Mouse (Mus musculus): ENCODE measurements at regions not wholly inside any gene's neighbourhood (a gene's known extent, or its start where the extent isn't known, plus 50 kb on each side); places are given as distances from the start of the nearest gene placed in this dataset.

DNA sequence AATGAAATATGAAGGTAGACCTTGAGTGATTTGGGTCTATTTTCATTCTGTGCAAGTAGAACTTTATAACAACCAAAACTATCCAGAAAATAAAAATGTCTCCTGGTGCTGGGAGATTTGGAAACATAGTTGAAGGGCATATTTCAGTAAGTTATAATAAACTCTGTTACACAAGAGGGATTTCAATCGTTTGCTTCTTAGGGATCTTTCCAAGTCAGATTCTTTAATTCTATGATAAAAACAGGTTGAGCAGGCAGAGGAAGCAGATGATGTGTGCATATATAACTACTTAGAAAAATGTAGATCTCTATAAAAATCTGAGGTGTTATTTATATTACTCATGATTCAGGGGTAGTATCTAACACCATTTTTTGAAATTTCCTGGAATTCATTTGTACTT is 498.3 kb downstream of the Lmo4 start:
- H3K4me2 ChIP-seq: no peak overlapping the region
- H3K27ac ChIP-seq: no peak overlapping the region
- no peaks in the 10 kb centered on the region for H3K4me1 ChIP-seq
- H3K4me3 ChIP-seq: no peak overlapping the region
- no peak for ATAC-seq
- WGBS (ENCODE audit: insufficient replicate concordance): 64% methylated on average over 1 of the region's 1 CpGs
- no peaks in the 10 kb centered on the region for H3K27me3 ChIP-seq (replicated peaks)
- H3K9ac ChIP-seq: no peak overlapping the region
- no peaks in the 10 kb centered on the region for H3K36me3 ChIP-seq
- no peaks in the 10 kb centered on the region for H3K9me3 ChIP-seq (replicated peaks)

DNA sequence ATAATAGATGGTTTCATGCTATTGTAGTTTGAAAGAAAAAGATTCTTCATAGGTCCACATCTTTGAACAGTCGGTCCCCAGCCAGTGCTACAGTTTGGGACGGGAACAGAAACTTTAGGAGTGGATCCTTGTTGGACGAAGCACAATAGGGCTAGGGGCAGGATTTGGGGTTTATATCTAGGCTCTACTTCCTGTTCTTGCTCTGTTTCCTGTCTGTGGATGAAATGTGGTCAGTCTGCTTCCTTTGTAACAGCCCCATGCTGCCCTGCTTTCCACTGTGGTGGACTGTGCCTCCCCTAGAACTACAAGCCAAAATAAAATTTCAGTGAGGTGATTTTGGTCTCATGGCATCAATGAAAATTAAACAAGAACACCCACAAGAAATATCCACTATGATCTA is 510.2 kb downstream of the Lmo4 start:
- no peaks in the 10 kb centered on the region for H3K4me1 ChIP-seq
- WGBS (ENCODE audit: insufficient replicate concordance): 57% methylated on average over 3 of the region's 3 CpGs
- H3K9ac ChIP-seq: no peak overlapping the region
- no peak for ATAC-seq
- H3K36me3 ChIP-seq: no peaks in the 10 kb centered on the region
- no peak overlapping the region for H3K4me2 ChIP-seq
- no peak overlapping the region for H3K4me3 ChIP-seq
- no peak overlapping the region for H3K27ac ChIP-seq
- H3K27me3 ChIP-seq (replicated peaks): no peaks in the 10 kb centered on the region
- no peaks in the 10 kb centered on the region for H3K9me3 ChIP-seq (replicated peaks)

DNA sequence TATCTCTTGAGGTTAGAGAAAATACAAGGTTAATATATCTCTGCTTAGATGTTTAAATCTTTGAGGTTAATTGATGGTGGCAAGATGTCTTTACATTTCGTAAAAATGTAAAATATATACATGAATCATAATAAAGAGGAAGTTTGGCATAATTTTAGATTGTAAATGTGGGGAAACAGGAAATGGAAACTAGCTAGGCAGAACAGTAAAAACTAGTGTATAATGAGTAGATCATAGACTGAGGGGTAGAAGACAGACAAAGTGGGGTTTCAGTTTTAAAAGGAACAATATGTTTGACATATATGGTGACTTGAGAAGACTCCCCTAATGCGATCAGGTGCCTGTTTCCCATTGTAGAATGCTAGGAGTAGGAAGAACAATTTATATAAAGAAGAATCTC is 519.3 kb downstream of the Lmo4 start:
- no peaks in the 10 kb centered on the region for H3K36me3 ChIP-seq
- no peaks in the 10 kb centered on the region for H3K4me1 ChIP-seq
- WGBS (ENCODE audit: insufficient replicate concordance): 49% methylated on average over 2 of the region's 2 CpGs
- no peak overlapping the region for H3K9ac ChIP-seq
- no peak overlapping the region for H3K4me3 ChIP-seq
- no peaks in the 10 kb centered on the region for H3K27me3 ChIP-seq (replicated peaks)
- ATAC-seq: no peak
- H3K4me2 ChIP-seq: no peak overlapping the region
- no peak overlapping the region for H3K27ac ChIP-seq
- no peaks in the 10 kb centered on the region for H3K9me3 ChIP-seq (replicated peaks)

DNA sequence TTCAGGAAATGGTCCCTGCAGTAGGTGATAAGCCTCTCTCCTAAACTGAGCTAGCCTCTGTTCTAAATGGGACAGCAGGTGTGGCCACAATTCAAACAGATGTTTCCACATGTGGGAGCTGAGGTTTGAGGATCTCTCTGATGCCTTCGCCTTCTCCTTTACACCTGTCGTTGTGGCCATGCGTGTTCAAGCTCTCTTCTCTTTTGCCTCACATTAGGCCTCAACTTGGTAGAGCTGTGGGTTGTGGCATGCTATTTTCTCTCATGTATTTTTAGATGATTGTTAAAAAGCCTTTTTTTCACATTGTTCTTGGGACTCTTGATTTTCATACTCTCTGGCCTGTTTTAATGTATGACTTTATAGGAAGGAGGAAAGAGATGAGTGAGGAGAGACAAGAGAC is 526.8 kb downstream of the Lmo4 start:
- 84% methylated on average over 3 of the region's 3 CpGs for WGBS (ENCODE audit: insufficient replicate concordance)
- Histone ChIP-seq H3K4me1 (no peaks in the 10 kb centered on the region), H3K4me2 (no peak overlapping the region), H3K36me3 (no peaks in the 10 kb centered on the region), H3K9me3 (replicated peaks) (no peaks in the 10 kb centered on the region), H3K4me3 (no peak overlapping the region), H3K27ac (no peak overlapping the region), H3K27me3 (replicated peaks) (no peaks in the 10 kb centered on the region), H3K9ac (no peak overlapping the region)
- no peak for ATAC-seq

DNA sequence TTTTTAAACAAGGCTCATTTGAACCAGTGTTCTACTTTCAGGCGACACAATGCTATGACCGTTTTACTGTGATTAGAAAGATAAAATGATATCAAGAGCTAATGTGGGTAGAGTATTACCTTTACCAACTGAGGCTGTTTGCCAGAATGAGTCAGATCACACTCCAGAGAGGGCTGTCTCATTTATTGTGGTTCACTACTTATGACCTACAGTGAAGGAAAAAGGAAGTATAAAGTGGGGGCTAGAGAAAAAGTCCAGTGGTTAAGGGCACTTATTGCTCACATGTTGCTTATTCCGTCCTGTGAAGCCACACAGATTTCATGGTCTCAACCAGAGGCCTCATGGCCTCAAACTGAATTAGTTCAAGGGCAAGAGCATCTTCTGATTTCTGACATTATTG is 530.2 kb downstream of the Lmo4 start:
- WGBS (ENCODE audit: insufficient replicate concordance): 68% methylated on average over 3 of the region's 3 CpGs
- Histone ChIP-seq H3K4me1 (no peaks in the 10 kb centered on the region), H3K4me2 (no peak overlapping the region), H3K27ac (no peak overlapping the region), H3K36me3 (no peaks in the 10 kb centered on the region), H3K27me3 (replicated peaks) (no peaks in the 10 kb centered on the region), H3K9me3 (replicated peaks) (no peaks in the 10 kb centered on the region), H3K9ac (no peak overlapping the region), H3K4me3 (no peak overlapping the region)
- no peak for ATAC-seq

DNA sequence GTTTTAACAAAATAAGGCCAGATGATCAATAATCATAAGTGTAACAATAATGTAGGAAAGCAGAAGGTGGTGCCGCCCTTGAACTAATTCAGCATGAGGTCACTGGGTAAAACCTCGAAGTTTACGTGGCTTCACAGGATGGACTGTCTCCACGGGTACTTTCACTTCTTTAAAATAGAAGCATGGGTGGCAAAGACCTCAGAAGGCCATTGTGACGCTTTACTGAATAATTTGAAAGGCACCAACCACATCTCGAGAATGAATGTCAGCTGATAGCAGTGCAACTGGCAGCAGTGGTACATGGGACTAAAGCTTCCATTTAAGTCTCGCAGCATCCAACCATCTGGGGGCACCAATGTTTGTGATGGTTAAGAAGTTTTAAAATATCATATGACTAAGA is 530.6 kb downstream of the Lmo4 start:
- no peaks in the 10 kb centered on the region for H3K27me3 ChIP-seq (replicated peaks)
- no peaks in the 10 kb centered on the region for H3K4me1 ChIP-seq
- H3K9ac ChIP-seq: no peak overlapping the region
- 64% methylated on average over 7 of the region's 7 CpGs for WGBS (ENCODE audit: insufficient replicate concordance)
- no peaks in the 10 kb centered on the region for H3K36me3 ChIP-seq
- H3K27ac ChIP-seq: no peak overlapping the region
- H3K9me3 ChIP-seq (replicated peaks): no peaks in the 10 kb centered on the region
- no peak for ATAC-seq
- H3K4me3 ChIP-seq: no peak overlapping the region
- no peak overlapping the region for H3K4me2 ChIP-seq

DNA sequence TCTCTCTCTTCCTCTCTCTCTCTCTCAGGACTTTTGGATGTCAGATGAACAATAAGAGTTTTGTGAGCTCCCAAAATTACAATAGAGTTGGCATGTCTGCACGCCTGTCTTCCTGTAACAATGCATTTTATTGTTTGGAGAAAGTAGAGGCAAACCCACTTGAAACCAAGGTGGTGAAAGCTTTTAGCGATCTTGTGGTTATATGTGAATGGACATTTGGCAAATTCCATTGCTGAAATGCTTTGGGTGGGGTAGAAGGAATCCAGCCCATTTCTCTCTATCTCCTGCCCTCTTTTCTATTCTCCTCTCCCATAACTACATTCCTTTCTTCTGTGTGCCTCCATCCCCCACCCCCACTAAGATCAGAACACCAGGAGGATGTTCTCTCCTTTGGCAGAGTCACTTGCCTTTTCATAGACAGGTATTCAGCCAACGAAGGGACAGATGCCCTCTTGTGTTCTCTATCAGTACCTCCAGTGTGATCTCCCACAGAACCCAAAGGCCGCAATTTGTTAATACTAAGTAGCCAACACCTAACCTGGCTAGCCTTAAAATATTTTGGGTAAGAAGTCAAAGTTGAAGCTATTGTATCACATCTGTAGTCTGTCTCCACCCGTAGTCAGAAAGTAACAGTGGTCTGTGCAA is 542.9 kb downstream of the Lmo4 start:
- H3K9me3 ChIP-seq (replicated peaks): no peaks in the 10 kb centered on the region
- no peaks in the 10 kb centered on the region for H3K36me3 ChIP-seq
- H3K4me1 ChIP-seq: no peaks in the 10 kb centered on the region
- no peak for ATAC-seq
- H3K9ac ChIP-seq: no peak overlapping the region
- WGBS (ENCODE audit: insufficient replicate concordance): 59% methylated on average over 5 of the region's 5 CpGs
- H3K4me2 ChIP-seq: no peak overlapping the region
- no peak overlapping the region for H3K27ac ChIP-seq
- no peaks in the 10 kb centered on the region for H3K27me3 ChIP-seq (replicated peaks)
- no peak overlapping the region for H3K4me3 ChIP-seq

DNA sequence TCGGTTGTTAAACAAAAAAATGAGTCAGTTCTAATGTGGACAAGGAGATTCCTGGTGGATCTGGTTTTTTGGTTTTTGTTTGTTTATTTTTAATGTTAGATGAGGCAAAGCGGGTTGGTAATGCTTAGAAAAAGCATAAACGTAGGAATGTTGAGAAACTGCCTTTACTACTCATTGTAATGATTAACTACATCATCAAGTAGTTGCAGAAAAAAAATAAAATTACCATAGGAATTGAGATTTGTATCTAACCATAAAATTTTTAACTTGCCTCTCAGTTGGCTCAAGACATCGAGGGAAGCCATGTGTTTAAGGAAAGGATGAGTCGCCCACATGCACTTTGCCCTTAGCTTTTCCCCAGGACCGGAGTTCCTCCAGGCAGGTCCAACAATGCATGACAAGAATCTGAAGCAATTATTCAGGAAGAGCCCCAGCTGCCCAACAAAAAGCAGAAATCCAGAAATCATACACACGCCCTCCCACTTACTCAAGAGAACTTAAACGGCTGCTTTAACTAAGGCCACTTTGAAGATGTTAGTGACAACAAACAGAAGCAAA is 545.5 kb downstream of the Lmo4 start:
- no peaks in the 10 kb centered on the region for H3K9me3 ChIP-seq (replicated peaks)
- H3K4me1 ChIP-seq: no peaks in the 10 kb centered on the region
- H3K4me3 ChIP-seq: no peak overlapping the region
- no peak overlapping the region for H3K9ac ChIP-seq
- H3K4me2 ChIP-seq: no peak overlapping the region
- no peak for ATAC-seq
- H3K27me3 ChIP-seq (replicated peaks): no peaks in the 10 kb centered on the region
- H3K36me3 ChIP-seq: no peaks in the 10 kb centered on the region
- H3K27ac ChIP-seq: no peak overlapping the region
- 65% methylated on average over 8 of the region's 8 CpGs for WGBS (ENCODE audit: insufficient replicate concordance)

DNA sequence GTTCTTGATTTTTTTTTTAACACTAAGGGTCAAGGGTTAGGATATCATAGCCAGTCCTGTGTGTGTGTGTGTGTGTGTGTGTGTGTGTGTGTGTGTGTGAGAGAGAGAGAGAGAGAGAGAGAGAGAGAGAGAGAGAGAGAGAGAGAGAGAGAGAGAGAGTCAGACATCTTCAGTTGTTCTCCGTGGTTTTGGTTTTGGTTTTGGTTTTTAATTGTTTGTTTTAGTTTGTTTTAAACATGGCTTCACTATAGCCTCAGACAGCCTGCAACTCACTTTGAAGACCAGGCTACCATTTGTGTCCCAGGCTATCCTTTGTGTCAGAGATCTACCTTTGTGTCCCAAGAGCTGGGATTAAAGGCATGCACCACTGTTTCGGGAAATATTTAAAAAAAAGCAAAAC is 557.8 kb downstream of the Lmo4 start:
- Histone ChIP-seq H3K9me3 (replicated peaks) (no peaks in the 10 kb centered on the region), H3K9ac (no peak overlapping the region), H3K27me3 (replicated peaks) (no peaks in the 10 kb centered on the region), H3K27ac (no peak overlapping the region), H3K4me2 (no peak overlapping the region), H3K36me3 (no peaks in the 10 kb centered on the region), H3K4me1 (no peaks in the 10 kb centered on the region), H3K4me3 (no peak overlapping the region)
- WGBS (ENCODE audit: insufficient replicate concordance): 70% methylated on average over 2 of the region's 2 CpGs
- no peak for ATAC-seq

DNA sequence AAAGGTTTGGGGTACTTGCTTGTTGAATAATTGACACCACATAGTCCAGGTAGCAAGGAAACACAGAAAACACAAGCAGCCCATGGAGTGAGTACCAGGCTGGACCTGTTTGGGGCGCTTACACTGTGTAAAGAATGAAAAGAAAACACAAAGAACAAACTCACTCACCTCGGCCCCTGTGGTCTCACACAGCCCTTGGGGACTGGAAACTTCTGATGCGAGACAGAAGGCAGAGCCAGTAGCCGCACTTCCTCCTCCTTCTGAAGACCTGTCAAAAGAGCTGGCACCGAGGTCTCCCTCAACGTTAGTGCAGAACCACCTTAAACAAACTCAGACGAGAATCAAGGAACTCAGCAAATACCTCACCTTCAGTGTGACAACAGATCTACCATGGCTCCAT is 558.2 kb downstream of the Lmo4 start:
- H3K9me3 ChIP-seq (replicated peaks): no peaks in the 10 kb centered on the region
- no peak overlapping the region for H3K9ac ChIP-seq
- no peaks in the 10 kb centered on the region for H3K36me3 ChIP-seq
- H3K4me3 ChIP-seq: no peak overlapping the region
- H3K27ac ChIP-seq: no peak overlapping the region
- 26% methylated on average over 7 of the region's 7 CpGs for WGBS (ENCODE audit: insufficient replicate concordance)
- no peaks in the 10 kb centered on the region for H3K4me1 ChIP-seq
- no peak for ATAC-seq
- H3K27me3 ChIP-seq (replicated peaks): no peaks in the 10 kb centered on the region
- H3K4me2 ChIP-seq: no peak overlapping the region

DNA sequence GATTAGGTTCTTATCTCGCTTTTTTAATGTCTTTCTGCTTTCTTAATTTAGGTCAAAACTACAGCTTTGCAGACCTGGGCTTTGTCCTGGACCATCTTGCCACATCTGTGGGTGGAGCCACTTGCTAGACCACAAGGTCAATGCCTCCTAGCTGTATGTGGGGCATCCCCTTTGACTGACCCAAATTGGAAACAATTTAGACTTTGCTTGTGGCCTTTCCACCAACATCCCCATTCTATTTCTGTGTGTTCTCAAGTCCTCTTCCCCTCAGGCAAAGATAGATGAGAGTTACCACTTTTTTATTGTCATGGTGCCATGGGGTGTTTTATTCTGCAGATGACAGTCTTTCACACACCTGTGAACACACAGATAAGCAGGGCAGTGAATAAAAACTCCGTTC is 572.0 kb downstream of the Lmo4 start:
- Histone ChIP-seq H3K4me2 (no peak overlapping the region), H3K9me3 (replicated peaks) (no peaks in the 10 kb centered on the region), H3K4me3 (no peak overlapping the region), H3K9ac (no peak overlapping the region), H3K4me1 (no peaks in the 10 kb centered on the region), H3K27ac (no peak overlapping the region), H3K27me3 (replicated peaks) (no peaks in the 10 kb centered on the region), H3K36me3 (no peaks in the 10 kb centered on the region)
- no peak for ATAC-seq
- 62% methylated on average over 2 of the region's 2 CpGs for WGBS (ENCODE audit: insufficient replicate concordance)

DNA sequence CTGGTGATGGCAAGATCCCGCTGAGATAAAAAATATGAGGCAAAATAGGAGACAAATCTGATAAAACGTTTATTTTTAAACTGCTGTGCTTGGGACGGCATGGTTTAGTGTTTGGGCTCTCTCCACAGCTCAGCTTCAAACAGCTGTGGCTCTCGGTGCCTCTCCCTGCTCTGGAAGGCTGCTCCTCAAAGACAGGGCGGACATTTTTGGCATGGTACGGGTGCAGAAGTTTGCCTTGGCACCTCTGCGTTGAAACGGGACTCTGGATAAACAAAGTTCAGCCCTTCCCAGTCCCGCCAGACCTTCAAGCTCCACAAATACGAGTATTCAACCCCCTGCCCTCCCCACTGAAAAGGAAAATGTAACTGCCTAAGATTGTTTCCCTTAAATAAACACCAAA is 573.8 kb downstream of the Lmo4 start:
- no peaks in the 10 kb centered on the region for H3K36me3 ChIP-seq
- no peak overlapping the region for H3K4me2 ChIP-seq
- H3K9ac ChIP-seq: no peak overlapping the region
- H3K9me3 ChIP-seq (replicated peaks): no peaks in the 10 kb centered on the region
- H3K4me1 ChIP-seq: no peaks in the 10 kb centered on the region
- no peak for ATAC-seq
- 59% methylated on average over 10 of the region's 10 CpGs for WGBS (ENCODE audit: insufficient replicate concordance)
- no peaks in the 10 kb centered on the region for H3K27me3 ChIP-seq (replicated peaks)
- H3K27ac ChIP-seq: no peak overlapping the region
- no peak overlapping the region for H3K4me3 ChIP-seq

DNA sequence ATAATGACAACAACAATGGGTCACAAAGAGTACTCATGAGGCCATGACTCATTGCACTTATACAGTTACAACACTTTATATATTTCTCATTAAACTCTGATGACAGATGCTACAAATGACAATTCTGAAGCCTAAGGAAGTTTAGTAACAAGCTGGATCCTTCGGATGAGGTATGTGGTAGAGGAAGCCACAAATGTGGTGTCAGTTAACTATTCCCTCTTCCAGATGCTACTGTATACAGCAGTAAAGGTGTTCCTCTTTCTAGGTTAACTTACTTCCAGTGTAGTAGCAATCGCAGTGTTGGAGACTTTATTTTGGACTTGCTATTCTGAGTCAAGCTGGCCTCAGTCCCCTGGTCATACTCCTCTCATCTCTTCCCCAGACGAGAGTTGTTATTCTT is 580.1 kb downstream of the Lmo4 start:
- Histone ChIP-seq H3K9me3 (replicated peaks) (no peaks in the 10 kb centered on the region), H3K27me3 (replicated peaks) (no peaks in the 10 kb centered on the region), H3K36me3 (no peaks in the 10 kb centered on the region), H3K27ac (no peak overlapping the region), H3K4me2 (no peak overlapping the region), H3K4me1 (no peaks in the 10 kb centered on the region), H3K9ac (no peak overlapping the region), H3K4me3 (no peak overlapping the region)
- ATAC-seq: no peak
- WGBS (ENCODE audit: insufficient replicate concordance): 47% methylated on average over 3 of the region's 3 CpGs
